Mouse (Mus musculus): ENCODE measurements around the gene 6030458C11Rik.

DNA sequence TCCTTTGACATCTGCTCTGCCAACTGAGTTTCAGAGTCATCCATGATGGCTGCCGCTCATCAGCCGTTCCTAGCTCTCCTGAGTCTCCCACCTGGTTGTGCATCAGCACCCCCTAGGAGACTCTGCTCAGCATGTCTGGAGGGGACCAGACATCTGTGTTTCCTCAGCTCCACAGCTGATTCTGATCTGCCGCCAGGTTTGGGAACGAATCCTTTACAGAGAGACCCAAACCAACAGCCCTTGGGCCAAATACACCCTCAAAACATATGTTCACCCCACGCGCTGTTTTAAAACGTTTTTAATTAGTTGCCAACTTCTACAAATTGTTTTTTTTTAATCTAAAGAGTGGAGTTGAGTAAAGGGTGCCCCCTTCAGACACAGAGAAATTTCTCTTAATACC is 53.5 kb downstream of the 6030458C11Rik start:
- TF ChIP-seq CTCF (IDR thresholded peaks at IDR 0.05; ENCODE audit: low read depth, low read length) = no peak
- no peak for TF ChIP-seq POLR2A (IDR thresholded peaks at IDR 0.05; ENCODE audit: extremely low read depth, insufficient read depth, low read length)

Measured in liver, adult 2 months (tissue).